Mouse (Mus musculus) embryo, embryonic 9.5 days (tissue): ENCODE data around the gene Atg14.
"Not testable (repeated sequence)": the region's sequence is repeated elsewhere in the genome, so short reads cannot be mapped to it uniquely, and the experiment has no call there.

Source experiments
- DNase-seq: peaks from one replicate; pipeline ENCODE4 v3.0.0-alpha.2; 2017; ENCODE audit errors: extremely low spot score

Atg14 gene

GRCm38 (mm10) chr14:47570549-47570948 is at the start of gene Atg14:
Atg14 (minus strand) TSS chr14:47570649.
- DNase-seq, result not testable (repeated sequence)

GRCm38 (mm10) chr14:47618891-47619290 is 48.4 kb upstream of the Atg14 start:
- no peak for DNase-seq

- no peak for DNase-seq
Observed at GRCm38 (mm10) chr14:47613254-47613653, 42.8 kb upstream of the Atg14 start.

- DNase-seq, result peak; percentile 68
Observed at GRCm38 (mm10) chr14:47597942-47598388, 27.5 kb upstream of the Atg14 start.

DNA sequence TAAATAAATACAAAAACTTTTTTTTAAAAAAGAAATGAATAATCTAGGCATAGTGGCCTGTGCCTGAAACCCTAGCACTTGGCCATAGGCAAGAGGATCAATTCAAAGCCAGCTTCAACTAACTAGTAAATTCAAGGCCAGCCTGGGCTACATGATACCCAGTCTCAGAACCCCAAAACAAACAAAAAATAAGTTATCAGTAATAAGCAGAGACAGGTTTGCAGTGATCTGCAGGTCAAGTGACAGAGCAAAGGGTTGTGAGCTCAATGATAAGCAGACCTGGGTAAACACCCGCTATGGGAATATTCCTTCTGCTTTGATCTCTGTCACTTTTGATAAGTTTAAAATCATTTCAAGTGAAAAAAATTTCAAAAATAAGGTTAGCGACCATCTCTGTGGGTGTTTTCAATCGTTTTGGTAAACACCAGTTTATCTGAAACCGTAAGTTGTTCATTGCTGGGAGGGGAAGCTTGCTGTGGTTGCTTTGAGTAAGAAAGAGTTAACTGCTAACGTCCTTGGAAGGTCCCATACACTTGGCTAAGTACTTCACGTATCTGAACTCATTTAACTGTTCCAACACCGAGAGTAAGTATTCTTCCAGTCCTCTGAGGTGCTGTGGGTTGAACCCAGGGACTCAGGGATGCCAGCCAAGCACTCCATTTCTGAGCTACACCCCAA is 24.1 kb upstream of the Atg14 start:
- no peak for DNase-seq

DNA sequence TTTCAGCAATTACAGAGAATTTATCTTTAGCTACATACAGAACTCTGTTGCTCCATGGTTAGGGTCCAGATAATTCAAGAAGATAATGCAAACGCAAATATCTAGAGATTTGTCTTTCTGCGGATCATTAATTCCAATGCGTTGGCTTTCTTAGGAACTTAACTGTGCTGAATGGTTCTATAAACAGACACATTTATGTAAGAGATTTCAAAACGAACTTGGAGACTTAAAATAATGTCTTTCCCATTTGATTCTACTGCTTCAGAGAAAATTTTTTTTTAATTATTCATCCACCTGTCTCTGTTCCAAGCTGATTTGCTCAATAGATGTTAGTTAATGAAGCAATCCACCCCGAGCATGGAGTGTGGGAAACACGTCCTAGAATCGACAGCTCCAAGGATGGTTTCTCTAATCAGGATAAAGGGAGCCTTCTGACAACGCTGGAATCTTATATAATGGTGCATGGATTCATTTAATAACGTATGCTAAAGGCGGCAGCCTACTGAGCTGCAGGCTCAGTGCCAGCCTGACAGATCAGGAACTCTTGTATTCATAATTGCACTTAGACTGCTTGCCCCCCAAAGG is 20.0 kb upstream of the Atg14 start:
- no peak for DNase-seq

DNA sequence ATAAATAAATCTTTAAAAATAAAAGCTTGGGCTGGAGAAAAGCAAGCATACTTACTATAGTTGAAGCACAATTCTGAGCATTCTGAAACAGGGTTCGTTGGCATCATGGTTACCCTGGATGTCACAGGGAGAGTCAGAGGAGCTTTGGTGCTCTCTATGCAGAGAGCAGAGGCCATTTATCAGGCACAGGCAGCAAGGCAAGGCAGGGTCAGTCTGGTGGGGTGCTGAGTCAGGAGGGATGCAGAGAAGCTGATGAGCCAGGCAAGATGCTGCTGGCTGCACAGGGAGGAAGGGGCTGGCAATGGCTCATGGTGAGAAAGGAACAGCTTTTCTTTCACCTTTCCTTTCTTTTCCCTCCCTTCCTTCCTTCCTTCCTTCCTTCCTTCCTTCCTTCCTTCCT is 19.0 kb upstream of the Atg14 start:
- DNase-seq, result no peak

DNA sequence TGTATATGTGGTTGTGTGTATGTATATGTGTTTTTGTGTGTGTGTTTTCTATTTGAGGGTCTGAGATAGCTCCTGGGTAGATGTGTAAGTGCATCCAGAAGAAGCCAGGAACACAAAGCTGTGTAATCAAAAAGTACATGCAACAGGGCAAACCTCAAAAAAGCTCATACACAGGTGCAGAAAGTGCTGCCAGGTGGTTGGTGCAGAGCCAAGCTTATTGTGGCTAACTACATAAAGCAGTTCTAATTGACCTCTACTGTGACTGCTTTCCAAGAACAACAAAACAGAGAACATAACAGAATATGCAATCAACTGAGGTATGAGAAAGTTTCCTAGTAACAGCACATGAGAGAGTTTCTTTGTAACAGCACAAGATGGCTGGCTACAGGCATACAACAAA is 13.9 kb upstream of the Atg14 start:
- no peak for DNase-seq

DNA sequence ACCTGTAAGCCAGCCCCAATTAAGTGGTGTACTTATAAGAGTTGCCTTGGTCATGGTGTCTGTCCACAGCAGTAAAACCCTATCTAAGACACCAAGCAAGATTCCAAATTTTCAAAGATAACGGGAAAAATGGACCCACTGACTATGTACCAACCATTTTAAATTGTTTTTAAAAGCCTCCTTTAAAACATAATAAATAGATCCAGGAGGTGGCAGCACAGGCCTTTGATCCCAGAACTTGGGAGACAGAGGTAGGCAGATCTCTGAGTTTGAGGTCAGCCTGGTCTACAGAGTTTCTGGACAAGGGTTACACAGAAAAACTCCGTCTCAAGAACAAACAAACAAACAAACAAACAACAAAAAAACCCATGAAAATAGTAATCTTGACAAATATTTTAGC is 11.2 kb upstream of the Atg14 start:
- no peak for DNase-seq

GRCm38 (mm10) chr14:47581280-47581679 is 10.8 kb upstream of the Atg14 start:
- DNase-seq, result no peak

GRCm38 (mm10) chr14:47578086-47578485 is 7.6 kb upstream of the Atg14 start:
- no peak for DNase-seq

- DNase-seq, result no peak
Observed at GRCm38 (mm10) chr14:47576687-47577086, 6.2 kb upstream of the Atg14 start.

GRCm38 (mm10) chr14:47574721-47575120 is 4.3 kb upstream of the Atg14 start:
- no peak for DNase-seq

DNA sequence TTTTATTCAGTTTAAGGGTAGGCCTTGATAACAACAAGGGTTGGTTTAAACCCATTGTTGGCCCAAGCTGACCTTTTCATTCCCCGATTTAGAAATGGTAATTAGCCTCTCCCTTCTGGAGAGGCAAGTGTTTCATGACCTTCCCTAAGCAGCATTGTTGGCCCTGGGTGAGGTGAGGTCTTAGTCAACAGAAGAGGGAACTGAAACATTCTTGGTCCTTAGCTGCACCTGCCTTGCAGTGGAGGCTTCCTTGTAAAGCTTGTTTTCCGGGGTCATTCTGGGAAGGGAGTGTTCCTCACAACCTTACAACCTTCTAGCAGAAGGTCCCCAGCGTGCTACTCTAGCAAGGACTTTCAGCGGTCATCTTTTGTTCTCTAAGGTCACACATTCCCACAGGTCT is 2.3 kb upstream of the Atg14 start:
- no peak for DNase-seq

- DNase-seq, result peak; percentile 98
Observed at GRCm38 (mm10) chr14:47567962-47568652, 2.3 kb downstream of the Atg14 start.

- no peak for DNase-seq
Observed at GRCm38 (mm10) chr14:47563106-47563505, 7.3 kb downstream of the Atg14 start.

GRCm38 (mm10) chr14:47562530-47562929 is 7.9 kb downstream of the Atg14 start:
- DNase-seq, result no peak

DNA sequence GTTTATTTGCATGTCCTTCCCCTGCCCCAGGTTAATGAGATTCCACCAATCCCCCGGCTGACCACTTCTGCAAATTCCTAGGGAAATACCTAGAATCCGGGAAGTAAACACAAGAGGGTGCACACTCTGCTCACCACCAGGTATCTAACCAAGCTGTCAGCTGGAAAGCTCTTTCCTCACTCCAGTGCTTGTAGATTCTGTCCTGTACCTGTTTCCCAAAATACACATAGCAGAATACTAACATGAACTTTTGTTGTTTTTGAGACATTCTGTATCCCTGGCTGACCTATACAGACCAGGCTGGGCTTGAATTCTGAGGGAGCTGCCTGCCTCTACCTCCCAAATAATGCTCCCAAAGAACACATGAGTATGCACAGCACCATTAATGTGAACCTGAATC is 9.7 kb downstream of the Atg14 start:
- DNase-seq, result no peak

DNA sequence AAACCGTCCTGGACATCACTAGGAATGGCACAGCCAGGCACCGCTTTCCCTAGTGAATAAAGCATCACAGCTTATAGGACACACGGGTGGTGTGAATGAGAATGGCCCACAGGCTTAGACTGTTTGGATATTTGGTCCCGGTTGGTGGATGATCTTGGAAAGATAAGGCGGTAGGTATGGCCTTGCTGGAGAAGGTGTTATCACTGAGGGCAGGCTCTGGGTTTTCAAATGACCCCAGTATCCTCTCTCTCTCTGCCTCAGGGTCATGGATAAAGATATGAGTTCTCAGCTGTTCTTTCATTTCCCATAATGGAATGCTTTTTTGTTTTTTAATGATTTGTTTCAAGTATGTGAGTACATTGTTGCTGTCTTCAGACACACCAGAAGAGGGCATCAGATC is 15.2 kb downstream of the Atg14 start:
- DNase-seq, result no peak

- no peak for DNase-seq
Observed at GRCm38 (mm10) chr14:47554236-47554635, 16.2 kb downstream of the Atg14 start.

GRCm38 (mm10) chr14:47553380-47553779 is 17.1 kb downstream of the Atg14 start:
- no peak for DNase-seq

GRCm38 (mm10) chr14:47551668-47552067 is 18.8 kb downstream of the Atg14 start:
- DNase-seq, result no peak

DNA sequence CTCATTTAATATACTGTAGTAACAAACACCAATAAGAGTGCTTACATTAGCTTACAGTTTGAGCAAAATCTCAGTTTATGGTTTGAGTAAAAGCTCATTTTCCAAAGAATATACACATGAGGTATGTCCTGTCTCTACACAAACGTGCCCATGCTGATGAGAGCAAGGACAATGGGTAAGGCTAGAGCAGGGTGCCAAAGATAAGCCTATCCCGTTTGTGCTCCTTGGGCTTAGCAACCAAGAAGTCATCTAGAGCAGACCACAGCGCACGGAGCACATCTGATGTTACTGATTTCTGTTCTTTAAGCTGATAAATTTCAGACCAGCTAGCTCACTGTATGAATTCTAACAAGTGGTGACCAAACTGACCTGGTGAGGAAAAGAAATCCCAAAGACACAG is 25.6 kb downstream of the Atg14 start:
- no peak for DNase-seq
